Mouse (Mus musculus) small intestine, adult 2 months (tissue): ENCODE measurements at regions not wholly inside any gene's neighbourhood (a gene's known extent, or its start where the extent isn't known, plus 50 kb on each side); places are given as distances from the start of the nearest gene placed in this dataset.

Source experiments
- CTCF ChIP-seq: fragments of 200-500 bp; IDR thresholded peaks from 2 replicates; pipeline ENCODE4 v1.5.1; 2012; ENCODE audit warnings: low read depth, mild to moderate bottlenecking, control low read depth, inconsistent platforms, low read length, moderate library complexity, mixed read lengths; ENCODE audit not compliant: insufficient replicate concordance, insufficient read length; ENCODE audit errors: extremely low read depth
- POLR2A ChIP-seq: fragments of 200-500 bp; IDR thresholded peaks from 2 replicates; pipeline ENCODE4 v1.6.1; 2012; ENCODE audit warnings: low read depth, mild to moderate bottlenecking, control low read depth, inconsistent platforms, low read length, moderate library complexity

DNA sequence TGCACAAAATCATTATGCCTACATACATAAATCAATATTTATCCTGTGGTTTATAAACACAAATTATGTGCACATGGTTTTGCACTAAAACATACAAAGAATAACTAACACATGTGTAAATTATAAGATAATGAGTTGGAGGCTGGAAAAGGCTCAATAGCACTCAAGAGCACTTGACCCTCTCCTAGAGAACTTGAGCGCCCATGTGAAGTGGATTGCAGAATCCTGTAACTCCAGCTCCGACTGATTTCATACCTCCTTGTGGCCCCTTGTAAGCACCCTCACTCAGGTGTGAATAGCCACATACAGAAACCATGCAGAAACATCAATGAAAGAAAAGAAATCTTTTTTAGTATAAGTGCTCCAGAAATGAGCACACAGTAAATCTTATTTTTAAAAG, 168.2 kb upstream of the Adgrl4 start:
- TF ChIP-seq CTCF (no peak), POLR2A (no peak)
